Mouse (Mus musculus) midbrain, embryonic 11.5 days (tissue): Measurements from ENCODE around the gene Fam8a1. TPM values are rescaled to one million over a fixed set of nuclear protein-coding genes. Genes with fewer than 3 reads are reported as not detected.

ENCODE experiments used
- ATAC-seq: fragments of 200-750 bp; cut with Nextera tagmentation; 2 replicates; pipeline ENCODE4 v1.8.0; 2017; ENCODE audit warnings: moderate TSS enrichment, moderate library complexity; ENCODE audit not compliant: low FRiP score
- DNase-seq: peaks from one replicate; pipeline ENCODE4 v3.0.0; 2015; ENCODE audit warnings: low spot score; ENCODE audit errors: missing footprints
- H3K27ac ChIP-seq: fragments of 300-500 bp; sonication (generic); 2 replicates; pipeline ENCODE4 v1.5.1; 2014; ENCODE audit warnings: low read depth, low read length
- H3K27me3 ChIP-seq: fragments of 300-500 bp; sonication (generic); 2 replicates; pipeline ENCODE4 v1.6.1; 2014; ENCODE audit warnings: mild to moderate bottlenecking, low read length, moderate library complexity, mixed read lengths; ENCODE audit not compliant: control insufficient read depth, insufficient read depth
- H3K36me3 ChIP-seq: fragments of 300-500 bp; sonication (generic); 2 replicates; pipeline ENCODE4 v1.6.1; 2014; ENCODE audit warnings: mild to moderate bottlenecking, low read length, moderate library complexity, mixed read lengths; ENCODE audit not compliant: control insufficient read depth, insufficient read depth
- H3K4me1 ChIP-seq: fragments of 300-500 bp; sonication (generic); 2 replicates; pipeline ENCODE4 v1.6.1; 2014; ENCODE audit warnings: low read length; ENCODE audit not compliant: control insufficient read depth, insufficient read depth
- H3K4me2 ChIP-seq: fragments of 300-500 bp; sonication (generic); 2 replicates; pipeline ENCODE4 v1.6.1; 2014; ENCODE audit warnings: mild to moderate bottlenecking, moderate library complexity
- H3K4me3 ChIP-seq: fragments of 300-500 bp; sonication (generic); 2 replicates; pipeline ENCODE4 v1.5.1; 2014; ENCODE audit warnings: low read depth, low read length
- H3K9ac ChIP-seq: fragments of 300-500 bp; sonication (generic); 2 replicates; pipeline ENCODE4 v1.6.1; 2014; ENCODE audit warnings: low read length
- H3K9me3 ChIP-seq: fragments of 300-500 bp; sonication (generic); 2 replicates; pipeline ENCODE4 v1.6.1; 2016; ENCODE audit warnings: low read length; ENCODE audit not compliant: control insufficient read depth
- WGBS: fragments of 180-500 bp; shearing (Covaris S2); extraction: QIAGEN DNeasy Blood & Tissue Kit; methylation state at CpG from one replicate; pipeline ENCODE4 v1.1.7; 2014; 5-methylcytosine and 5-hydroxymethylcytosine counted together
- polyA plus RNA-seq: library from polyadenylated mRNA; unstranded; fragments of >200 nt; fragmentation: Nextera tagmentation; extraction: Ambion mirVana; gene quantifications from 2 replicates; pipeline ENCODE4 v1.2.1, GENCODE M21; 2014

Gene Fam8a1
- polyA plus RNA-seq, 1 experiment from 2014 or later, result 13.9 TPM

GRCm38 (mm10) chr13:46634133-46634488 is 35.2 kb upstream of the Fam8a1 start:
- Histone ChIP-seq H3K27ac (peak overlapping the region; percentile 83), H3K4me1 (peaks cover 12% of the 10 kb centered on the region; the same call in 1 of the 2 replicates), H3K9me3 (no peaks in the 10 kb centered on the region), H3K27me3 (no peaks in the 10 kb centered on the region), H3K4me3 (peak overlapping the region; percentile 15), H3K36me3 (0 out of 2 replicates have a peak, but pooled peaks cover 2% of the 10 kb centered on the region), H3K4me2 (peak overlapping the region; percentile 40), H3K9ac (peak overlapping the region; percentile 55)
- DNase-seq (no peak), ATAC-seq (peak; percentile 87)
- WGBS, result 36% methylated on average over 6 of the region's 6 CpGs

GRCm38 (mm10) chr13:46640608-46641468 is 28.5 kb upstream of the Fam8a1 start:
- H3K4me2 ChIP-seq, result no peak overlapping the region
- no peaks in the 10 kb centered on the region for H3K27me3 ChIP-seq
- no peak overlapping the region for H3K4me3 ChIP-seq
- H3K9ac ChIP-seq, result no peak overlapping the region
- WGBS, result 89% methylated on average over 10 of the region's 10 CpGs
- DNase-seq (no peak), ATAC-seq (no peak)
- peaks cover 5% of the 10 kb centered on the region; the same call in 1 of the 2 replicates for H3K9me3 ChIP-seq
- H3K27ac ChIP-seq, result no peak overlapping the region
- H3K36me3 ChIP-seq, result 0 out of 2 replicates have a peak, but pooled peaks cover 2% of the 10 kb centered on the region
- no peaks in the 10 kb centered on the region for H3K4me1 ChIP-seq

- DNase-seq, result no peak
Measured at GRCm38 (mm10) chr13:46642318-46642717, 27.0 kb upstream of the Fam8a1 start.

GRCm38 (mm10) chr13:46644175-46644574 is 25.1 kb upstream of the Fam8a1 start:
- Histone ChIP-seq H3K27ac (no peak overlapping the region), H3K27me3 (no peaks in the 10 kb centered on the region), H3K4me3 (no peak overlapping the region), H3K9ac (no peak overlapping the region), H3K36me3 (no peaks in the 10 kb centered on the region), H3K4me2 (no peak overlapping the region), H3K4me1 (no peaks in the 10 kb centered on the region), H3K9me3 (peaks cover 5% of the 10 kb centered on the region; the same call in 1 of the 2 replicates)
- ATAC-seq, result no peak
- WGBS, result 90% methylated on average over 6 of the region's 6 CpGs
- no peak for DNase-seq

More at GRCm38 (mm10) chr13:46642318-46642717, 27.0 kb upstream of the Fam8a1 start:
- Histone ChIP-seq H3K4me2 (no peak overlapping the region), H3K9ac (no peak overlapping the region), H3K27ac (no peak overlapping the region), H3K4me1 (no peaks in the 10 kb centered on the region), H3K27me3 (no peaks in the 10 kb centered on the region), H3K4me3 (no peak overlapping the region), H3K9me3 (peaks cover 5% of the 10 kb centered on the region; the same call in 1 of the 2 replicates), H3K36me3 (0 out of 2 replicates have a peak, but pooled peaks cover 2% of the 10 kb centered on the region)
- no peak for ATAC-seq
- WGBS, result 85% methylated on average over 4 of the region's 4 CpGs

GRCm38 (mm10) chr13:46645476-46645875 is 23.8 kb upstream of the Fam8a1 start:
- Histone ChIP-seq H3K36me3 (no peaks in the 10 kb centered on the region), H3K4me1 (no peaks in the 10 kb centered on the region), H3K27me3 (no peaks in the 10 kb centered on the region), H3K9ac (no peak overlapping the region), H3K9me3 (peaks cover 5% of the 10 kb centered on the region; the same call in 1 of the 2 replicates), H3K4me3 (no peak overlapping the region), H3K27ac (no peak overlapping the region), H3K4me2 (no peak overlapping the region)
- 81% methylated on average over 6 of the region's 6 CpGs for WGBS
- no peak for DNase-seq
- ATAC-seq, result no peak

- no peak overlapping the region for H3K9ac ChIP-seq
- no peaks in the 10 kb centered on the region for H3K9me3 ChIP-seq
- no peak overlapping the region for H3K27ac ChIP-seq
- no peaks in the 10 kb centered on the region for H3K36me3 ChIP-seq
- WGBS, result 93% methylated on average over 7 of the region's 7 CpGs
- no peaks in the 10 kb centered on the region for H3K27me3 ChIP-seq
- DNase-seq (no peak), ATAC-seq (no peak)
- H3K4me3 ChIP-seq, result no peak overlapping the region
- H3K4me2 ChIP-seq, result no peak overlapping the region
- H3K4me1 ChIP-seq, result no peaks in the 10 kb centered on the region
Measured at GRCm38 (mm10) chr13:46651853-46652252, 17.5 kb upstream of the Fam8a1 start.

- DNase-seq (no peak), ATAC-seq (no peak)
- Histone ChIP-seq H3K36me3 (no peaks in the 10 kb centered on the region), H3K9me3 (no peaks in the 10 kb centered on the region), H3K4me1 (no peaks in the 10 kb centered on the region), H3K4me2 (no peak overlapping the region), H3K27me3 (no peaks in the 10 kb centered on the region), H3K4me3 (no peak overlapping the region), H3K27ac (no peak overlapping the region), H3K9ac (no peak overlapping the region)
- WGBS, result 82% methylated on average over 7 of the region's 7 CpGs
Measured at GRCm38 (mm10) chr13:46652671-46653070, 16.7 kb upstream of the Fam8a1 start.

- no peaks in the 10 kb centered on the region for H3K4me1 ChIP-seq
- H3K27ac ChIP-seq, result no peak overlapping the region
- WGBS, result 67% methylated on average over 4 of the region's 4 CpGs
- H3K4me3 ChIP-seq, result no peak overlapping the region
- no peak for DNase-seq
- H3K9ac ChIP-seq, result no peak overlapping the region
- no peak for ATAC-seq
- H3K27me3 ChIP-seq, result no peaks in the 10 kb centered on the region
- H3K9me3 ChIP-seq, result no peaks in the 10 kb centered on the region
- no peak overlapping the region for H3K4me2 ChIP-seq
- H3K36me3 ChIP-seq, result no peaks in the 10 kb centered on the region
Measured at GRCm38 (mm10) chr13:46653671-46654070, 15.7 kb upstream of the Fam8a1 start.

- no peak for ATAC-seq
- WGBS, result 88% methylated on average over 5 of the region's 5 CpGs
- H3K9ac ChIP-seq, result no peak overlapping the region
Measured at GRCm38 (mm10) chr13:46654566-46654965, 14.8 kb upstream of the Fam8a1 start.

More at GRCm38 (mm10) chr13:46654566-46654965, 14.8 kb upstream of the Fam8a1 start:
- no peaks in the 10 kb centered on the region for H3K4me1 ChIP-seq
- no peaks in the 10 kb centered on the region for H3K36me3 ChIP-seq
- no peak overlapping the region for H3K4me2 ChIP-seq
- H3K9me3 ChIP-seq, result no peaks in the 10 kb centered on the region
- H3K4me3 ChIP-seq, result no peak overlapping the region
- no peaks in the 10 kb centered on the region for H3K27me3 ChIP-seq
- DNase-seq, result no peak
- no peak overlapping the region for H3K27ac ChIP-seq
